Mouse (Mus musculus) kidney, postnatal 14 days (tissue): ENCODE results near the gene Slc4a3.

Experiments
- DNase-seq: peaks from one replicate; pipeline ENCODE4 v3.0.0; 2022; ENCODE audit warnings: mixed read lengths

Gene Slc4a3

DNA sequence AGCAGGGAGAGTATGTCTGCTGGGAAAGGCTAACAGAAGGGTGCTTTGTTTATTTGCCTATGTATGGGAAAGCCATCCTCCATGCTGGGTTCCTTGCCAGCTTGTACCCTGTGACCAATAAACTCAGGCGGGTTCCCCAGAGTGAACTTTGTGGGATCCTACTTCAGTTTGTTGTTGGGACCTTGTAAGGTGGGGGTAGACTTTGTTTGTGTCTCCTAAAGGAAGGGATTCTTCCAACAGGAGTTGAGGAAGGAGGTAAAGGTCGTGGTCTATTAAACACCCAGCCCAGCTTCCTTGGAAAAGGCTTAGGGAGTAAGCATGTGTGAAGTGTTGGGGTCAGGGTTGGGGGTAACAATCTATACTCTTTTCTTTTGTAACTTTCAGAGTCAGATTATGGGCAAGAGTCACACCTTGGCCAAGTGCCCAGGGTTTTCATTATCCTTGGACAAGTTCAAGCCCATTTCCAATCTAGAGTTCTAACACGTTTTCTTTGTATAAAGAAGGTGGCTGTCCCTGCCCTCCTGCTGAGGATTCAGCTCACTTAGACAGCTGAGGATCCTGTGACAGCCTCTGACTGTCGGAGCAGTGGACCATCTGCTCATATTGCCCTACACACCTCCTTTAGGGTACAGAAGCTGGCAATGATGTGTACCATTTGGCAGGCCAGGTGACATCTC lies 15.3 kb downstream of the Slc4a3 start:
- DNase-seq = no peak

DNA sequence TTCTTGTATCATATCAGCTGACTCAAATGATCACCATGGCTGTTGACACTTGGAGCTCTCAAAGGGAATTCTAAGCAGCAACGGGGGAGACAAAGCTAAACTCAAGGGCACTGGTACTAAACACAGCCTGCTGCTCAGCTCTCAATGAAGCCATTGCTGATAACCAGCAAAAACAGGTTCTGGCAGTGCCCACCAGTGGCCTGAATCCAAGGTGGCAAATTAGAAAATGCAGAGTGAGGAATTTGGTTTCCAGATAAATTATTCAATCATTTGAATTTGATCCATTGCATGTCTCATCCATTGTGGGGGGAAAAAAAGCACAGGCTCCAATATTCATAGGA lies 15.8 kb downstream of the Slc4a3 start:
- no peak for DNase-seq

GRCm38 (mm10) chr1:75564102-75564501 lies 18.0 kb downstream of the Slc4a3 start:
- no peak for DNase-seq

DNA sequence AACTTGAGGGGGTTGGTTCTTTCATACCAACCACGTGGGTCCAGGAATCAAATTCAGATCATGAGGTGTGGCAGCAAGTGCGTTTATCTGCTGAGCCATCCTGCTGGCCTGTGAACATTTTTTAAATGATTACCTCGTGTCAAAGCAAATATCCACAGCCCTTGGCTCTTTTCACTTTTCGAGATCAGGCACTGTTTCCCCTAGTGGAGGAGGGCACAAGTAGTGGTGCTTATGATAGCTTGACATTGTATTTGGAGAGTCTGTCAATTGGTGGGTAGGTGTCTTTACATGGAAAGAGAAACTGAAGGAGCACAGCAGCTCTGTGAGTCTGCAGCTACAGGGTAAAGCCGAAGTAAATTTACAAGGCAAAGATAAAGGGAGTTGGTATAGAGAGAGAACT lies 18.9 kb downstream of the Slc4a3 start:
- no peak for DNase-seq

DNA sequence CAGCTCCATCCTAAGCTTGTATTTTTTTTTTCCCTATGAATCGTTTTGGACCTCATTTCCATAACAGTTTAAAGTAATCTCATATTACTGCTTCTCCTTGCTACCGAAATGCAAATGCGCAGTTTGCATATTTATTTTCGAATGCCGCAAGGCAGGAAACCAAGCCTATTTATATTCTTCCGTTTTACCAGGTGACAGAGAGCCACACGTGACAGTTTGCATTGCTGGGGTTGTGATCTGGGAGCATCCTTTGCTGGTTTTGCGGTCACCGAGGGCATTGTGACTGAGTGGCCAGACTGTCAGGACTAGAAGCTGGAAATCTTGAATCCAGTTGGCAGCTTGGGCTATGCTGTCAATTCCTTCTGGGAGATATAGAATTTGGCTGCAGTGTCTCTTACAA lies 19.6 kb downstream of the Slc4a3 start:
- DNase-seq = no peak

- DNase-seq = no peak
These were observed 24.3 kb downstream of the Slc4a3 start for GRCm38 (mm10) chr1:75570403-75570802.

DNA sequence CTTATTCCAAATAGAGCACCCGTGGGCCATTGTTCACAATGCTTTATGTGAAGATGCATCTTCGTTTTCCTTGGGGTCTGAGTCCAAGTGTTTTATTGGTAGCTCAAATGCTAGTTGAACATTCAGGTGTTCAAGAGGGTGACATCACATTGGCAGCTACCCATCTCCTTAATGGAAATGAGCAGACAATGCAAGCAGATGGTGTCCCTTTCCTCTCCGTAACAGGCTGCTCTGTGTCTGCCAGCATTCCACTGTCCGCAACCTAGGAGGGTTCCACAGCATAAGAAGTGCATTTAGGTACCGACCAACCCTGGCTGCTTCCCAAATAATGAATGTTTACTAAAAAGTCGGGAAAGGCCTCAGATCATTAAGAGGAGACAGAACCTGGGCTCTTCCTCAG lies 26.7 kb downstream of the Slc4a3 start:
- DNase-seq = no peak

- no peak for DNase-seq
These were observed 27.6 kb downstream of the Slc4a3 start for GRCm38 (mm10) chr1:75573715-75574114.

GRCm38 (mm10) chr1:75574476-75575310 lies 28.6 kb downstream of the Slc4a3 start:
- DNase-seq = no peak

DNA sequence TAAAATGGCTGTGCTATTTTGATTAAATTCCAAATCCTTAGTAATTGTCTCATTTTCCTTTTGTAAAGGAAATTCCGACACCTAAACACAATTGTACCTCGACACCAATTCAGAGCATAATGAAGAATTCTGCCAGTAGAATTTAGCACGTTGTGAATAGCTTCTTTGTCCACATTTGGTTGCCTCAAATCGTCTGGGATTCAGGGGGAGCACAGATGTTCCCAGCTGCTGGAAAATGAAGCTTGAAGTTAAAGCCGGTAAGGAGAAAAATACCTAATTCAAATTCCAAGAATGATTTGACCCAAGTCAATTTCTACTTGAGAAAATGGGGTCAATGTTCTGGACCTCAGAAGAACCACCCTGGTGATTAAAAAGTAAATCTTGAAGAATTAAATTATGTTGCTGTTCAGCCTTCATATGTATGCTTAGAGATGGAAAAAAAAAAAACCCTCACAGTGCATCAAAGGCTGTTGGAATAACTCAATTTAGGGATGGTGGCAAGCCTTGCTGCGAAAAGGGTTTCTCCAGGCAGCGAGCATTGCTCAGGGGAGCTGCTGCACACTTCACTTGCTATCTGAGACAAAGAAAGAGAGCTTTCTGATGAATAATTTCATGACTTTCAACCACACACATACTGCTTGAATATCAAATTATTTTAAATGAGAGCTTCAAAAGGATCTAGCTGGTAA lies 36.0 kb downstream of the Slc4a3 start:
- no peak for DNase-seq

- no peak for DNase-seq
These were observed 36.5 kb downstream of the Slc4a3 start for GRCm38 (mm10) chr1:75582625-75582956.

GRCm38 (mm10) chr1:75583034-75583433 lies 37.0 kb downstream of the Slc4a3 start:
- no peak for DNase-seq

DNA sequence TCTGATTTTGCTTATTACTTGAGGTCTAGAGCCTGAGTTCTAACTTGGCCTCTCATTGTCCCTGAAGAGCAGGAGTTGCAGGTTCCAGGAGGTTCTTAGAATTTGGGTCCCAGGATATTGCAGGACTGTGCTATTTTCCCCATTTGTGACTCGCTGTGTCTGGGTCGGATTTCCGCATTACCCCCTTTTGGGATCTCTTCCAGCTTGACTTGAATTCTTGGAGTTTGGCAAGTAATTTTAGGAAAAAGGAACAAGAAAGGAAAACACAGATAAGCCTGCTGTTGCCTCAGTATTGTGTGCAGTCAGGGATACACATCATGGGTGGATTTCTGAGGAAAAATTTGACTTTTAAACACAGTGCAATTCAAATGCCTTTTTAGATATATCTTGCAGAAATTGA lies 40.7 kb downstream of the Slc4a3 start:
- no peak for DNase-seq

- peak; percentile 4 for DNase-seq
These were observed 42.0 kb downstream of the Slc4a3 start for GRCm38 (mm10) chr1:75587738-75588719.

DNA sequence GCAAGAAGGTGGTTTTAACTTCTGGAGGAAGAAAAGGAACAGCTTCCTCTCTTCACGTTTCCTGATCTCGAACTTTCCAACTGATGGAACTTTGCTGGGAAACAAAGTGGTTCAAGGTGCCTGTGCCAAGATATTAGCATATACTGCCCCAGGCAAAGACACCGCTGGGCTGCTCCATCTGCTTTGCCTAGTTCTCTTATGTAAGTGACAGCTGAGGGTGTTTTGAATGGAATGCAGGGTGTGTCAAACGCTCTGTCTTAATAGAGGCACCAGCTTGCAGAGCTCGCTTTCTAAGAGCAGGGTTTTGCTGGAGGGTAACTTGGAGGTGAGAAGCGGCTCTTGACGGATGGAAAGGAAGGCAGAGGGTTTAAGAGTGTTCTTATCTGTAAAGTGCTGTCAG lies 42.8 kb downstream of the Slc4a3 start:
- peak; percentile 13 for DNase-seq

- DNase-seq = no peak
These were observed 43.9 kb downstream of the Slc4a3 start for GRCm38 (mm10) chr1:75589983-75590382.

- DNase-seq = no peak
These were observed 47.9 kb downstream of the Slc4a3 start for GRCm38 (mm10) chr1:75593956-75594355.

- DNase-seq = no peak
These were observed 48.8 kb downstream of the Slc4a3 start for GRCm38 (mm10) chr1:75594836-75595235.

DNA sequence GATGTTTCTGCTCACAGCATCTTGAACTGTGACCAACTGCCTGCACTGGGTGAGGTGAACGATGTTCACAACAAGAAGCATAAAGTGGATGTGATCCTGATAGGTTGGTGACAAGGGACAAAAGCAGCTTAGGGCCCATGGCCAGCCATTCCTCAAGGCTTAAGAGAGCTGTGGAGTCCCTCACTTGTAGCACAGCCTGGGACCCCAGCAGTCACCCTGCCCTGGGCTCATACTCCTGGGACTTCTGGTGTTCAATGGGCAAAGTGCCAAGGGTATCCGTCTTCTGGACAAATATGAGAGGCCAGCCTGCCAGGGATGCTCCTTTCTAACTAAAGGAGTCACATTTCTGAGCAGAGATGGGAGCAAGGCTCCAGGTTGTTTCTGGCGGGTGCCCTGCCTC lies 49.9 kb downstream of the Slc4a3 start:
- DNase-seq = peak; percentile 4

DNA sequence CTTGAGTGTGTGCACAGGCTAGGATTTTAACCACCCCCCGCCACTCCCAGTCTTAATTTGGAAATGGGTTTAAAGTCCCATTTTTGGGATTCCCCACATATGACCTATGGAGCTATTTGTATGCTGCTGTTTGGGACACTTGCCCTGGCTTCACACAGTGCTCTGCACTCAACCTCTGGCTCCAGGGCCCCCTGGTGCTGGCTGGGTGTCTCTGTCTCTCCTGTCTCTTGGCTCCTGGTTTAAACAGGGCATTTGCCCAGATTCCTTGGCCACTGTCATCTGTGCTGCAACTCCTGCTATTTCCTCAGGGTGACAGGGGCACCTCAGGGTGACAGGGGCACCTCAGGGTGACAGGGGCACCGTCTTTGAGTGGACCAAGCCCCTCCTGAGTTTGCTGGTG lies 50.8 kb downstream of the Slc4a3 start:
- no peak for DNase-seq

GRCm38 (mm10) chr1:75597622-75598021 lies 51.6 kb downstream of the Slc4a3 start:
- peak; percentile 41 for DNase-seq

DNA sequence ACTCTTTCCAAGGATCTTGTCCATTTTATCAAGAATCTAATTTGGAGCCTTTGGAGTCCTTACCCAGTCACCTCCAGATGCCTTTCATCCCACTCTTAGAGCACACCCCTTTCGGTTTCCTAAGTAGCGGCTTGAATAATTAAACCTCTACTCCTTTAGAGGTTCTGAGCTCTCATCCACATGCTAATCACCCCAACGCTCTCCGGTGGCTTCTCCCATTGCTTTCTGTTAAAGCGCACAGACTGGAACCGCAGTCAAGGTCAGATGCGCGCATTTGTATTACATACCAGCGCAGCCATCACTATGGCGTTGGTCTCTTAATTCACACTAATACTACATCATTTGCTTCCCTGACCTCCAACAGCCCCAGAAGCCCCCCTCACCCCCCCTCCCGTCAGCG lies 55.7 kb downstream of the Slc4a3 start:
- no peak for DNase-seq

GRCm38 (mm10) chr1:75603584-75603983 lies 57.5 kb downstream of the Slc4a3 start:
- DNase-seq = no peak
